Mouse (Mus musculus) cerebellum, adult 2 months (tissue): Measurements from ENCODE around the gene Dnah11. TPM values are rescaled to one million over a fixed set of nuclear protein-coding genes. Genes with fewer than 3 reads are reported as not detected.

ENCODE experiments used
- DNase-seq, 2 experiments: peaks; one replicate each; pipeline ENCODE4 v3.0.0; 2021
- H3K27ac ChIP-seq: fragments of 200-500 bp; 2 replicates; pipeline ENCODE4 v1.5.1; 2012; ENCODE audit warnings: low read length, control low read depth, inconsistent platforms; ENCODE audit not compliant: insufficient read depth
- H3K27me3 ChIP-seq: fragments of 200-500 bp; 2 replicates; pipeline ENCODE4 v1.6.1; 2012; ENCODE audit warnings: inconsistent platforms, mild to moderate bottlenecking, low read length, moderate library complexity; ENCODE audit not compliant: control insufficient read depth, insufficient read depth
- H3K4me1 ChIP-seq: fragments of 200-500 bp; 2 replicates; pipeline ENCODE4 v1.6.1; 2011; ENCODE audit warnings: low read length; ENCODE audit not compliant: control insufficient read depth, insufficient read depth
- H3K4me3 ChIP-seq: fragments of 200-500 bp; replicated peaks from 2 replicates; pipeline ENCODE3; 2011; ENCODE audit warnings: mild to moderate bottlenecking, low read depth, low read length, control low read depth; ENCODE audit not compliant: insufficient read depth
- CTCF ChIP-seq: fragments of 200-500 bp; IDR thresholded peaks from 2 replicates; pipeline ENCODE4 v1.5.1; 2011; ENCODE audit warnings: low read depth, mild to moderate bottlenecking, control low read depth, low read length, moderate library complexity, borderline replicate concordance; ENCODE audit not compliant: insufficient read depth
- POLR2A ChIP-seq: fragments of 200-500 bp; IDR thresholded peaks from 2 replicates; pipeline ENCODE4 v1.6.1; 2011; ENCODE audit warnings: low read length, control low read depth, borderline replicate concordance; ENCODE audit not compliant: insufficient read depth
- WGBS: fragments of 180-500 bp; shearing (Covaris S2); methylation state at CpG from one replicate; pipeline ENCODE4 v1.1.7; 2018; 5-methylcytosine and 5-hydroxymethylcytosine counted together
- polyA plus RNA-seq: library from polyadenylated mRNA; depleted of rRNA; stranded (reverse); fragments of >200 nt; gene quantifications from 2 replicates; pipeline ENCODE4 v1.2.3, GENCODE M21; 2012

Dnah11 gene
- polyA plus RNA-seq, 1 experiment = 7.5 TPM

DNA sequence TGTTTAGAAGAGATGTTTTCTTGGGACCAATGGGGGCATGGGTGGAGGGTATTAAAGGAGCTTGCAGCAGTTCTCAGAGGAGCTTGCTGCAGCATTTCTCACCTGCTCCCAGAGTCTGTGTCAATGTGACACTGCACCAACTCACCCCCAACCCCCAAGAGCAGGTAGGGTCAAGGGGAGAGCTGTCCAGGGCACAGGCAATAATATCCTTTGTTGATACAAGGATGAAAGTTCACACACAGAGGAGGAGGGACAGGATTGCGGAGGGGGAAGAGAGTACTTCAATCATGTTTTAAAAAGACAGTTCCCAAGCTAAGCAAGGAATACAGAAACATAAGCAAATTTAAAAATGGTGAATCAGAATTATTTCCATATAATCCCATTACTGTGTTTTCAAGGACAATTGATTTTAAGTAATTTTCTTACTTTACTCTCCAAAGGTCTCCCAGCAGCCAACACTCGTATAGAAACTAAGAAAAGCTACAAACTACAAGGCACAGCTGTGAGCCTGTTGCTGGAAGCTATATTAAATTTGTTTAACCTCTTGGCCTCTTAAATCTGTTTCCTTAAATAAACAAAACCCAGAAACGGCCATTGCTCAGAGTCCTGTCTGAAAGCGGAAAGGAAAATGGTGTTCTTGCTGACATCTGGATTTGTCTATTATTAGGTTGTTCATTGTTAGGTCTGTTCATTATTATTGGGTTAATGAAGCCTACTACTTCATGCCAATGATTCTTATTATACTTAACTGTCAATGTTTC, 12.5 kb downstream of the Dnah11 start:
- no peak for DNase-seq
- H3K4me3 ChIP-seq = no peak overlapping the region

DNA sequence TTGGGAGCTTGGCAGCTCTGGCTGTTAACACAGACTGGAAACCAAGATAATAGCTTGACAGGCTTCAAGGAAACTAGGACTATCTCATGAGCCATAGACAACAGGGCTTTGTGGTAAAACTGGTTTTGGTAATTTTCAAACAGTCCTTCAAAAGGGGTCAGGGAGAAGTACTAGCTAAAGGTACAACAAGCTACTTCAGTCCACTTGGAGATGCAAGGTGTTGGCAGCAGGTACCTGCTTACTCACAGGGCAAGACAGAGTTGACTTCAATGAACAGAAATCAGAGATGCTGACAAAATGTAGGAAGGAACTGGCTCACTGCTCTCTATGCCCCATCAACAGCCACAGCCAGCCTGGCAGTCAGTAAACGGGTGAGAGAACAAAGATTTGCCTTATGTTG, 14.1 kb downstream of the Dnah11 start:
- 62% methylated on average over 1 of the region's 1 CpGs for WGBS
- no peak overlapping the region for H3K27ac ChIP-seq

More for the DNA sequence above, 12.5 kb downstream of the Dnah11 start:
- Histone ChIP-seq H3K4me1 (peaks cover 13% of the 10 kb centered on the region), H3K27ac (no peak overlapping the region), H3K27me3 (no peaks in the 10 kb centered on the region)
- TF ChIP-seq POLR2A (no peak), CTCF (no peak)
- 75% methylated on average over 4 of the region's 4 CpGs for whole genome bisulfite sequencing

DNA sequence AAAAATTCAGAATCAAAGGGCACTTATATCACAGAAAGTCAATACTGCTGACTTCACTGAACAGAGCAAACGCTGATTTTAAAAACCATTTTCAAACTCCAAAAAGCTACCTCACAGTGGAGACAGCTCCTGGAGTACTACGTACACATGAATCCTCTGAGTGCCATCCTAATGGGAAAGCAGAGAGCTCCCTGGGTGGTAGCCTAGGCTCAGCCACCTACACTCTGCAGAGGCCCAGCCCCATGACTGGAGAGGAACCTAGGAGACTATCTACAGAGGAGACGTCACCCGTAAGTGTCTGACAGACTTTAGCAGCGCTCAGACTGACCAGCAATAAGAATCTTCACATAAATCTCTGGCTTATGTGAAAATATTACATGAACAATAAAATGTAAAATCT, 21.1 kb downstream of the Dnah11 start:
- H3K27me3 ChIP-seq = no peaks in the 10 kb centered on the region
- 97% methylated on average over 5 of the region's 5 CpGs for WGBS
- no peak overlapping the region for H3K27ac ChIP-seq
- H3K4me1 ChIP-seq = no peaks in the 10 kb centered on the region
- no peak overlapping the region for H3K4me3 ChIP-seq
- TF ChIP-seq CTCF (no peak), POLR2A (no peak)
- DNase-seq = no peak

More for the DNA sequence above, 14.1 kb downstream of the Dnah11 start:
- TF ChIP-seq POLR2A (no peak), CTCF (no peak)
- Histone ChIP-seq H3K4me1 (peaks cover 13% of the 10 kb centered on the region), H3K4me3 (no peak overlapping the region), H3K27me3 (no peaks in the 10 kb centered on the region)
- DNase-seq = no peak

DNA sequence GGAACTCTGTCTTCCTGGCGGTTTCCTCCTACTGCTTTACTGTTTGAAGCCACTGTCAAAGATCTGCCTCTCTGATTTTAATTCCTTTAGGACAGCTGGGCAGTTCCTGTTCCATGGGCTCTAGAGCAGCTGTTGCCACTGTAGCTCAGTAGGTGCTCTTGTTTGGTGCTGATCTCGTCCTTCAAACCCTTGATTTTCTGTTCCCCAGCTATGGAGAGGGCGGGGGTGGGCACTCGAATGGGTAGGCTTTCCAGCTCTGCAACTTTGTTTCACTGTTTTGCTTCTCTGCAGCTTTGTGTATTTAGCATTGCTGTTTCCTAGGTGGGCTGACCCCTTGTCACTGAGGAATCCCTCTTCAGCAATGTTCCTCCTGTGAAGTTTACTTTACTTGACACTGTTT, 34.1 kb downstream of the Dnah11 start:
- Histone ChIP-seq H3K27me3 (no peaks in the 10 kb centered on the region), H3K4me3 (no peak overlapping the region), H3K4me1 (no peaks in the 10 kb centered on the region), H3K27ac (no peak overlapping the region)
- DNase-seq = no peak
- TF ChIP-seq CTCF (no peak), POLR2A (no peak)
- WGBS = 58% methylated on average over 4 of the region's 4 CpGs

DNA sequence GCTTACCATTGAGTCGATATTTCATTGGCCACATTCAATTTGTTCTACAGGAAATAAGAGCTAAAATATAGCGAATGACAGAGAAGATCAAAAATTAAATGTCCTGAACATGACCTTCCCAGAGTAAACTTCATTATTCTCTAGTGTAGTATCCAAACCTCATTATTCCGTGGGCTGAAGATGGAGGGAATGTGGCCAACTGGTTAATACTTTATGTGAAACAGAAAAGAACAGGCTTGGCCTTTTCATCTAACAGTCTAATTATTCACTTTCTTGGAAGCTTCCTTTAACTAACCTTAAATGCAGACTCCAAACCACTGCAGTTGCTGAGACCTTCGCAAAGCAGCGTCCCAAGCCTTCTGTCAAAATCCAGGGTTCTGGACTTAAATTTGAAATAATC, 41.9 kb downstream of the Dnah11 start:
- 94% methylated on average over 5 of the region's 5 CpGs for WGBS
- no peak for TF ChIP-seq CTCF
- no peak for TF ChIP-seq POLR2A

DNA sequence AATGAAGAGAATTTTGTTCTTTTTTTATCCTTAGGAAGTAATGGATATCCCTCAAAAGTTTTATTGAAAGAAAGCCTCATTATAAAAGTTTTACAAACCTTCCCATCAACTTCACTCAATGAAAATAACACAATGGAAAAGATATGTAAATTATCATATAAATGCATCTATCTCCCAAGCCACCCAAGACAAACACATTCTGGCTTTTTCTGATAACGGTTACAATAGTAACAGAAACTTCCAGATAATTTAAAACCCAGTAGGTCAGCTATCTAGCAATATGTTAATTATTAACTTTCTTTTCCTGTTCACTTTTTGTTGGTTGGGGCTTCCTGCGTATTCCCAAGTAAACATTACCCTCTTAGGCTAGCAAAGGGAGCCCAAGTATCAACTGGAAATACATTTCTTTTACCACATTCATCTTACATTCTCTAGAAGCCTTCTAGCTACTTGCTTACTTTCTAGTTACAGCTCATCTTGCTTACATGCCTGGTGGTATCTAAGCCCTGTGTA, 51.3 kb downstream of the Dnah11 start:
- no peak overlapping the region for H3K27ac ChIP-seq
- WGBS = 90% methylated on average over 2 of the region's 2 CpGs
- H3K4me1 ChIP-seq = no peaks in the 10 kb centered on the region
- no peak for DNase-seq
- no peak overlapping the region for H3K4me3 ChIP-seq
- no peak for TF ChIP-seq CTCF
- H3K27me3 ChIP-seq = no peaks in the 10 kb centered on the region

More for the DNA sequence above, 41.9 kb downstream of the Dnah11 start:
- DNase-seq = no peak
- Histone ChIP-seq H3K27ac (no peak overlapping the region), H3K4me3 (no peak overlapping the region), H3K4me1 (no peaks in the 10 kb centered on the region), H3K27me3 (no peaks in the 10 kb centered on the region)

DNA sequence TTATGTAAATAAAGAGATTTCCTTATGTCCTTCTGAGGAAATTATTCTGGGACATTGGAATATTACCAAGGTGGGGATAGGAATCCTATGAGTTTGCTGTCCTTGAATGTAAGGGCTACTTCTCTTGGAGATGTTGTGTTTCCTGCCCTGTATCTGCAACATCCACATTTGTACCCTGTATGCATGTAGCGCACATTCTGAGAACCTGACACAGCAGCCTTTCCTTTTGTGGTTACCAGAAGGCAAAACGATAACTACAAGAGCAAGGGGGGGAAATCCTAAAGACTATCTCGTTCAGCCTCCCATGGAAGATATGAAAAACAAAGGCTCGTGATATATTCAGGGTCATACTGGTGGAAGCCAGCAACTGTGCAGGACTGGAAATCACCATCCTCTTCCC, 70.7 kb downstream of the Dnah11 start:
- Histone ChIP-seq H3K27me3 (no peaks in the 10 kb centered on the region), H3K4me3 (no peak overlapping the region), H3K4me1 (no peaks in the 10 kb centered on the region), H3K27ac (no peak overlapping the region)
- WGBS = 89% methylated on average over 4 of the region's 4 CpGs
- TF ChIP-seq POLR2A (no peak), CTCF (no peak)
- no peak for DNase-seq

DNA sequence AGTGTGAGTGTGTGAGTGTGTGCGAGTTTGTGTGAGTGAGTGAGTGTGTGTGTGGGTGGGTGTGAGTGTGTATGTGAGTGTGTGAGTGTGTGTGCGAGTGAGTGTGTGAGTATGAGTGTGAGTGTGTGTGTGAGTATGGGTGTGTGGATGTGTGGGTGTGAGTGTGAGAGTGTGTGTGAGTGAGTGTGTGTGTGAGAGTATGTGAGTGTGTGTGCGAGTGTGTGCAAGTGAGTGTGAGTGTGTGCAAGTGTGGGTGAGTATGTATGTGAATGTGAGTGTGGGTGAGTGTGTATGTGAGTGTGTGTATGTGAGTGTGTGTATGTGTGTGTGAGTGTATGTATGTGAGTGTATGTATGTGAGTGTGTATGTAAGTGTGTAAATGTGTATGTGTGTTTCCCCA, 79.2 kb downstream of the Dnah11 start:
- 98% methylated on average over 3 of the region's 3 CpGs for WGBS
- no peak for TF ChIP-seq CTCF
- TF ChIP-seq POLR2A = no peak
- no peak for DNase-seq
- no peaks in the 10 kb centered on the region for H3K4me1 ChIP-seq
- no peak overlapping the region for H3K27ac ChIP-seq
- H3K4me3 ChIP-seq = no peak overlapping the region
- no peaks in the 10 kb centered on the region for H3K27me3 ChIP-seq
